Mouse (Mus musculus): ENCODE results near the gene C2cd4d.

The C2cd4d gene

DNA sequence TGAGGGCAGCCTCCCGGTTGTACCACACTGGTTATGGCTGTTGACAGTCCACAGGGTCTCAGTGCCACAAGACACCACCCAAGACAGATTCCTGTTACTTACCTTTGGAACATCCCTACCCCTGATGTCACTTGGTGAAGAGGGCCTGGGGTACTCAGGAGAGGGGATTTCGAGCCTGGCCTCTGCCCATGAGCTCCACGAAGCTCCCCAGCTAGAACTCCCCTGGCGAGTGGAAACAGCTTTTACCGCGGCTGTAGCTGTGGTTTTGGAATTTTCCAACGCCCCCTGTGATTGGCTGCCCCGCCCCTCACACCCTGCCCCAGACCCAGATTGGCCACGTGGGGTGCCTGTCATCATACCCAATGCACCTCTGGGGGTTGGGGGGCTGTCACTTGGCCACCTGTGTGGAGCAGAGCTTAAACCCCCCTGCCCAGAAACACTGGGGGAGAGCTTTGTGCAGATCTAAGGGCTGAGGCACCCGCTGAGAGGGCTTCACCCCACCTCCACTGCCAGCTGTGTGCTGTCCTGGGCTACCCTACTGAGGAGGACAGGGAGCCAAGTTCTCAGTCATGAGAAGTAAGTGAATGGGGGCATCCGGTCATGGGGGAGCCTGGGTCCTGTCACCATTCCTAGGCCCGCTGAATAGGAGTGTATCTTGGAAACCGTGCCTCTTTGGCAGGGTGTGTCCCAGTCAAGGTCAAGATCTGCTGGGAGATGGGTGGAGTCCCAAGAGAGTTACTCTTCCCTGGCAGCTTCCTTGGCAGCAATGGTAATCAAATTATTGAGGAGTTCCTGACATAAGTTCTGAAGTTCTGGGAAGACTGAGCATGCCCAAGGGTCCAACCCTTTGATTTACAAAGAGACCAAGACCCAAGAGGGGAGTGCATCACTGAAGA, 15.0 kb downstream of the C2cd4d start:
- no peak for DNase-seq (ENCODE audit: low spot score in 2 of 2)

DNA sequence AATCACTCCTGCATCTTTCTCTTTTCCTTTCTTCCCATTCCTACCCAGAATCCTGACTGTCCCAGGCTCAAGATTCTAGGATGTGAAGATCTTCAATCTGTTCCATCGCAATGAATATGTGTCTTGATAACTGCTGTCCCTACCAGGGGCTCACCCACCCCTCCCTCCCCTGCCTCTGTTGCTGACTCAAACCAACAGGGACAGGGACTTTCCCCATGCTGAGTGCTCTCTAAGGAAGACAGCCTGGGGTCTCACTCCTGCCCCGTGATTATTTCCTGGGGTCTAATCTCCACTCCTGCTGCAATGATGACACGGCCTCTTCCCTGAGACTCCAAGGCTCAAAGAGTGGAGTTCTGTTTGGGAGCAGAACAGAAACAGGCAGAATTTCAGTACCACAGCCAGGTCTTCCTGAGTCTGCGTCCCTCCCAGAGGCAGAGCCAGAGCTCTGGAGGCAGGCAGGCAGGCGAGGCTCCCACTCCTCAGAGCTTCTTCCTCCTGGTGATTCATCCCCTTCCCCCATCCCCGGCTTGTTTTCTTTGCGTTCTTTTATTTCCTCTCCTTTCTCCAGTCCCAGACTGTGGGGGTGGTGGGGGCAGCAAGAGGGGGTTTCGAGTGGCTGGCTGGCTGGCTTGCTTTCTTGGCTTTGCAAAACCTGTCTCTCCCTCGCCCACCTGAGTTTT, 17.7 kb downstream of the C2cd4d start:
- no peak for DNase-seq (ENCODE audit: low spot score in 2 of 2)

DNA sequence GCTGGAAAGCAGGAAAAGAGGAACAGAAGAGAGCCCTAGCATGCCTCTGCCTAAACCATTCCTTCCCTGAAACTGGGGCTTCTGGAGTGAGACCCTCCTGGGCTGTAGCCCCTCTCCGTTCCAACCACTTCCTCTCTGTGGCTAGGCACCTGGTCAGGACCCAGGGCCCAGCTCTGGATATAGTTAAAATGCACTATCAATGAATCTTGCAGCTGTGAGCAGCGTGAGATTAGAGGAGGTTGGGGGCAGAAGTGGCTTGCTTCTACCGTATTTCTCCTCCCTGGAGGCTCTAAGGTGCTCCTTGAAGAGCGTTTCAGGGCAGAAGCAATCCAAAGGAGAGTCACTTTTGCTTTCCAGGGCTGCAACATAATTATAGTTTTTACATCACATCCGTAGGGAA, 20.1 kb downstream of the C2cd4d start:
- DNase-seq (ENCODE audit: low spot score in 2 of 2): no peak

DNA sequence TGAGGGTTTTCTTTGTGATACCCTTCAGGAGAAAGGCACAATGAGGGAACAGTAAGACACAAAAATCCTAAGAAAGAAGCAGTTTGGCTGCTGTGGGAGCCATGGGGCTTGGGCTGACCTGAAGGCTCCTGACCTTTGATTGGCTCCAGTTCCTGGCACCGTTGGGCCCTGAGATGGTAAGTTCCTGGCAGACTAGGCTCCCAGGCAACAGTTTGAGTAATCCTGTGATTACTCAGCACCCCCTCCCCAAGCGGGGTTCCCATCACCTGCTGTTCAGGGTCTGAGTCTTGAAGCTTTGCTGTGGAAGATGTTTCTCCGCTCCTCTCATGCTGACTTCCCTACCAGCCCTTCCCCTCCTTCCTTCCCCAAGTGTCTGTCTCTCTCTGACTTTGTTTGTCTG, 21.2 kb downstream of the C2cd4d start:
- DNase-seq (ENCODE audit: low spot score in 2 of 2): no peak

DNA sequence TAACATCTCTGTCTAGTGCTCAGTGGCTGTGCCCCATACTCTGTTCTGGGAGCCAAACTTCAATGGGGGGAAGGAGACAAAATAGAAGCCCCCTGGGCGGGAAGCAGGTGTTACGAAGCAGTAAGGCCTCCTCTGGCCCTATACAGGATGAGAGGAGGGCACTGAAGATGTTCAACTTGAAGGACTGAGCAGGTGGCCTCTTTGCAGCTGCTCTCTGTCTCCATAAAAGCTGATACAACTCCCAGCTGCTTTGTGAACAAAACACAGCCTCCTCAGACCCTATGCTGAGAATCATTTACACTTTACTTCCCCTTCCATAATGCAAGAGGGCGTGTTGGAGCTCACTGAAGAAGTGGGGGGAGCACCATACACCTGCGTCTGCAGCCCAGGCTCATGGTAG, 24.4 kb downstream of the C2cd4d start:
- DNase-seq (ENCODE audit: low spot score in 2 of 2): no peak

DNA sequence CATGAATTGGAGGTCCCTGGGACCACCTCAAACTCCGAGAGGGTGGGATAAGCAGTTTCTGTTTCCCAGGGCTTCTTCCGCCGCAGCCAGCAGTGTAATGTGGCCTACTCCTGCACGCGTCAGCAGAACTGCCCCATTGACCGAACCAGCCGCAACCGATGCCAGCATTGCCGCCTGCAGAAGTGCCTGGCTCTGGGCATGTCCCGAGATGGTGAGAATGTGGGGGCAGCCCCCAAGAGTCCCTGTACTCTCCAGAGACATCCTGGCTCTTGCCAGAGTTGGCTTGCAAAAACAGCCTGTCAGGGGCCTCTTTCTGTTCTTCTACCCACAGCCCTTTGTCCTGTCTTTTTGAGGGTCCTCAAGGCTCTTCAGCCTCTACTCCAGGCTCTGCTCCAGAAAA, 25.2 kb downstream of the C2cd4d start:
- DNase-seq (ENCODE audit: low spot score in 2 of 2): no peak

DNA sequence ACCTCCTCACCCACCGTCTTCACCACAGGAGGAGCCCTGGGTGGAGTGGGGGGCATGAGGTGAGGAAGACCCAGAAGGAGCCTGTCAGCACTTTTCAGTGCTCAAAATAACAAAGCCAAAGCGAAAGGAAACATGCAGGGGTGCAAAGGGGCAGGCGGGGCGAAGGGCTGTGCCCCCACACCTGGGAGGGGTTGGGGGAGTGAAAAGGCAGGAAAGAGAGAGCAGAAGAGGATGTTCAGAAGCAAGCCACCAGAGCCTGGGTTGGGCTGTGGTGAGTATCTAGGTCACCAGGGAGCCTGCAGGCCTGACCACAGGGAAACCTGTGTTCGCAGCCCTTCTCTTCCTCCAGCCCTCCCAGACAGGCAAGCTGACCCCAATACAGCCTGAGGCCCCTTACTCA, 25.8 kb downstream of the C2cd4d start:
- DNase-seq (ENCODE audit: low spot score in 2 of 2): no peak

DNA sequence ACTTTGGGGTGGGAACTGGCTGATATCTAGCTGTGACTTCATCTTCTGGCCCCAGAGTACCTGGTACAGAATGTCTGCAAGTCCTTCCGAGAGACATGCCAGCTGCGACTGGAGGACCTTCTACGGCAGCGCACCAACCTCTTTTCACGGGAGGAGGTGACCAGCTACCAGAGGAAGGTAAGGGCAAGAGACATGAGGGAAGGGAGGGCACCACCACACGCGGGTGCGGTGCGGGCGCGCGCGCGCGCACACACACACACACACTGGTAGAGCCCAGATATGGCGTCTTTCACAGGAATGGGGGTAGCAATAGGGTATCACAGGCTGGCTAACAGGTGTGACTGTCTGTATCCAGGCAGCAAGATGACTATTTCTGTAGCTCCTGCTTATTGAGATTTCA, 27.2 kb downstream of the C2cd4d start:
- DNase-seq (ENCODE audit: low spot score in 2 of 2): no peak

DNA sequence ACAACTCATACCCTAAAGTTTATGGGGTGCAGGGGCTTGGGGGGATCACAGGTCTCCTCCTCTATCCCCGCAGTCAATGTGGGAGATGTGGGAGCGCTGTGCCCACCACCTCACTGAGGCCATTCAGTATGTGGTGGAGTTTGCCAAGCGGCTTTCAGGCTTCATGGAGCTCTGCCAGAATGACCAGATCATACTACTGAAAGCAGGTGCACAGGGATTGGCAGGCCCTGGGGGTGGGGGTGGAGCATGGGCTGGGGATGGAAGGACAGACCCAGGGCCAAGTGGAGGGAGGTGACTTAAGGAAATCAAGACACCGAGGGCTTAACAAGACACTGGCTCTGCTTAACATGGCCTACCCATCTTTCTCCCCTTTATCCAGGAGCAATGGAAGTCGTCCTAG, 28.8 kb downstream of the C2cd4d start:
- DNase-seq (ENCODE audit: low spot score in 2 of 2): no peak

DNA sequence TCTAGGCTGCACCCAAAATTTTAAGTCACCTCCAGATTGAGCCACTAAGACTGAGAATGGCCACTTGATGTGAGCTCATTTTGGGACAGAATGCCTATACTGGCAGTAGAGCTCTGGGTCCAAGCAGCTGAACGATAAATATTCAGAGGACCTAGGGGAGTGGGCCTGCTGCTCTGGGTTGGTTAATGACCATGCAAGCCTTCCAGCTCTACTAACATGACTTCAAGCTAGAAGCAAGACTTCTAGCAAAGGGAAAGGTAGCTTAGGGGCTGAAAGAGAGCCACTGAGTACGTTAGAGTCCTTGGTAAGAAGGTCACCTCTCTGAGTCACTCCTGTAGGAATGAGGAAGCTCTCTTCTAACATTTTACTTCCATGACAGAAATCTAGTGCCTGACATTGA, 29.9 kb downstream of the C2cd4d start:
- DNase-seq (ENCODE audit: low spot score in 2 of 2): no peak

DNA sequence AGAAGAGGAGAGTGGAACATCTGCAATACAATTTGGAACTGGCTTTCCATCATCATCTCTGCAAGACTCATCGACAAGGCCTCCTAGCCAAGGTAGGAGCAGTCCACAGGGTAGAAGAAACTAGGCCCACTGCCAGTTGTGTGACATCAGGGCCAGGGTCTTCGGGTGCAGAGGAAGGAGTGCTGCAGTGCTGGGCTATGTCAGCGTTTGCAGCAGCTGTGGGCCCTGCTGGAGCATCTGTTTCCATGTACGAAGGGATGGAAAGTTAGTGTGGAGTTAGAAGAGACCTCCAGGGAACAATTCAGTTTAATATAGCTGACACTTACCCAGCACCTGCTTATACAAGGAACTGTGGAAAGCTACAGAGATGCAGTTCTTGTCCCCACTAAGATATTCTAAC, 30.8 kb downstream of the C2cd4d start:
- no peak for DNase-seq (ENCODE audit: low spot score in 2 of 2)

DNA sequence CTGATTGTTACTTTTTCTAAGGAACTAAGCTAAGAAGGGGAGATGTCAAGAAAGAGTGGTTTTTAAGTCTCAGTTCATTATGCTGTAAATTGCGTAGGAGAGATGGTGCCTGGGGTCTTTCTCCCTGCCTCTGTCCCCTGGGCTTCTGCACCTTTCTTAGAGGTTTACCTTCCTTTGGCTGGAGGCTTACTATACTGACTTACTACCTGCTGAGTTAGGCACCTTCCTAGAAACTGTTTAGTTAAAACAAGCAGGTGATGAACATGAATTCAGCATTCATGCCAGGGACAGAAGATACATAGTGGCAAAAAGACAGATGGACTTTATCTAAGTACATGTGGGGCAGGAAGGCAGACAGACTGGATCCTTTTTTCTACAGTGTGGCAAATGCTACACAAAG, 34.1 kb downstream of the C2cd4d start:
- no peak for DNase-seq (ENCODE audit: low spot score in 2 of 2)

DNA sequence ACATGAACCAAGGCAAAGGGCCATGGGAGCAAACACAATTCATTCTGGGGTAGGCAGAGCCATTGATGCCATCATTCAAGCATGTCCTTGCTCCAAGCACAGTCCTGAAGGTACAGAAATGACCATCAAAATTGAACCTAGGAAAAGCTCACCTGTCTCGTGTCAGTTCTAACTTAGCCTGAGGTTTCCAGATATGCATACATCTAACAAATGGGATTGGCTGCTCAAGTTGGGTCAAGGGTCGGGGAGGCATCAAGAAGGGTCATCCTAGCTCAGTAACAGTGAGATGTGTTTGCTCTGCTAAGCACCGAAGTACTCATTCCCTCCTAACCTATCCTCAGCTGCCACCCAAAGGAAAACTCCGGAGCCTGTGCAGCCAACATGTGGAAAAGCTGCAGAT, 34.6 kb downstream of the C2cd4d start:
- DNase-seq (ENCODE audit: low spot score in 2 of 2): no peak

DNA sequence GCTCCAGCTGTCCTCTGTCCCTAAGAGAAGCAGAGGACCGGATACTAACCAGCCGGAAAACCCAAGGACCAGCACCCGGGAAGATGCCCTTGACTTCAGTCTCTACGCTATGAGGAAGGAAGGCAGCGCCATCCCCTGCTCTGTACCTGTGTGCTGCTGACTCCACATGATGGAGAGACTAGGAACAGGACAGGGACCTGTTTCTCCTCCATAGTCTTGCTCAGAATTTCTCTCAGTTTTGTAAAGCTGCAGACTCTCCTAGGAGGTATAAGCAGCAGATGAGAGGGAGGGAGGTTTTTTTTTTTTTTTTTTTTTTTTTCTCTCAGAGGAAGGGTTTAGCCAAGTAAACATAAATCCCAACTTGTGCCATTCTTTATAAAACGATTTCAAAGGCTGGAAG, 36.0 kb downstream of the C2cd4d start, which contains the start of gene Lingo4:
Gene Lingo4, plus strand, starts transcription at position 301 of the 400 bp plus-strand sequence.
- no peak for DNase-seq (ENCODE audit: low spot score in 2 of 2)

DNA sequence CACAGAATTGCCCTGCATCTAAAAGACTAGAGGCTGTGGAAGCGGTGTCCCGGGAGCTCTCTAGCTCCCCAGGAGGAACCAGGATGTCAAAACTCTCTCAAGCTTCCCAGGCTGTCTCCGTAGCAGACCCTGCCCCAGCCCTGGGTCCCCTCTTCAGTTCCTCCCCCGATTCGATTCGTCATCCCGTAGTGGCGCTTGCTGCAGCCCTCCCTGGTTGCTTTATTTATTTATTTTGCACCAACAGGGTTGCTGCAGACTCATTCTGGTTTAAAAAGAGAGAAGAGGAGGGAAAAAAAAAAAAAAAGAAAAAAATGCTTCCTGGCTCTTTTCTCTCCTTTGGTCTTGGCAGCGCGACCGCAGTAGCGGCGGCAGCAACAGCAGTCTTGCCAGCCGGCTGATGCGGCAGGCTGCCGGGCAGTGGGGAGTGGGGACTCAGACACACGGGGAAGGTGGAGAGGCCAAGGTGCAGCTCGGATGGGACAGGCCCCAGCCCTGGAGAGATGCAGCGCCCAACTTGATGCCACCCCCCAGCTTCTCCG, 36.8 kb downstream of the C2cd4d start:
- DNase-seq (ENCODE audit: low spot score in 2 of 2): no peak

DNA sequence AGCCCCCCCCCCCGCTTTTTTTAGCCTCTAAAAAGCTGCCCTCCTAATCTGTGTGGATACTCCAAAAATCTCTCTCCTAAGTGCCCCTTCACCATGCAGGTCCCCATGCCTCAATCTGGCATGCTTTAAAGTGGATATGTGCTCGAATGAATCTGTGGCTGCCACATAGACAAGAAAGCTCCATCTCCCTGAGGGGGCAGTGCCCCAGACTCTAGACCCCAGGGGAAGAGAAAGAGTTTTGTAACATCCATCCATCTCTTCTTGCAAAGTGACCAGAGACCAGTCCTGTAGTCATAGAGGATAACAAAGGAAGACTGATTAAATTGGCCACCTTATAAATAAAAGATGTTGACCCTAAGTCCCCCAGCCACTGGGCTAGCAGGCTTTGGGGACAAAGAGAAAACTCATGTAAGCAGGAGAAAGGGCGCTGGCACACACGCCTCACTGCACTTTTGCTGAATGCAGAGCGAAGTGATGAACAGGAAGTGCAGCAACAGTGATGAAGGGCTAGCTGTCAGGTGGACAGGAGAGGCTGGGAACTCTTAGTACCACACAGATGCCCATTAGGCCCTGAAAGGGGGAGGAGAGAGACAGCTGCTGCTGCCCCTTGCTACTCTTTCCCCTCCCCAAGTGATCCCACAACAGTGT, 37.5 kb downstream of the C2cd4d start:
- no peak for DNase-seq (ENCODE audit: low spot score in 2 of 2)

DNA sequence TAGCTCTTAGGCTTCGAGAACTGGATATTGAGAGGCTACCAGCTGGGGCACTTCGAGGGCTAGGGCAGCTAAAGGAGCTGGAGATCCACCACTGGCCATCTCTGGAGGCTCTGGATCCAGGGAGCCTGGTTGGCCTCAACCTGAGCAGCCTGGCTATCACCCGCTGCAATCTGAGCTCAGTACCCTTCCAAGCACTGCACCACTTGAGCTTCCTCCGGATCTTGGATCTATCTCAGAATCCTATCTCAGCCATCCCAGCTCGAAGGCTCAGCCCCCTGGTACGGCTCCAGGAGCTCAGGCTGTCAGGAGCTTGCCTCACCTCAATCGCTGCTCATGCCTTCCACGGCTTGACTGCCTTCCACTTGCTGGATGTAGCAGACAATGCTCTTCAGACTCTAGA, 40.2 kb downstream of the C2cd4d start:
- DNase-seq (ENCODE audit: low spot score in 2 of 2): no peak

DNA sequence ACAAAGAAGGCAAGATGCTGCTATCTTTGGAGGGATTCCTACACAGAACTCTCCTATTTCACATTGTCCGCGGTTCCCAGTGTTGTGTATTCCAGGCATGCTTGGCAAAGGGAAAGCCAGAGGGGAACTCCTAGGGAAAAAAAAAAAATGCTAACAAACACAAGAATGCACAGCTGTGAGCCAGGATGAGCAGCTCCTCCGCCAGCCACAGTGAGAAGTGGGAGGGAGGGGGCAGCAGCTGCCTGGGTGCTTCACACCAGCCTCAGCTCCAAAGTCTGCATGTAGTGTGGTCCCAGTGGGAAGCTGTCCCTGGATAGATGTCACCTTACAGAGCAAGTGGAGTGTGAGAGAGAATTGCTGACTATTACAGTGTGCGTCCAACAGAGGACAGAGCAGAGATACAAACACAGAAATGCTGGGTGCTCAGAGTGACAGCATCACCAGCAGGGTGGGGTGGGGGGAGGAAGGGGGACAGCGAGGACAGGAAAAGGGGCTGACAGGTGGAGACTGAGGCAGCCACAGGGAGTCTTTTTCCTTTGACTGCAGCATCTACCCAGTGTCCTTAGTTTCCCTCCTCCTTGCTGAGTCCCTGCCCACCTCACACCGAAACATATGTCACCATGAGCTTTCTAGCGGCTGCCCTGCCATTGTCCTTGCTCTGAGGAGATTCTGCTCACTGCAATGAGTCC, 42.3 kb downstream of the C2cd4d start:
- no peak for DNase-seq (ENCODE audit: low spot score in 2 of 2)

DNA sequence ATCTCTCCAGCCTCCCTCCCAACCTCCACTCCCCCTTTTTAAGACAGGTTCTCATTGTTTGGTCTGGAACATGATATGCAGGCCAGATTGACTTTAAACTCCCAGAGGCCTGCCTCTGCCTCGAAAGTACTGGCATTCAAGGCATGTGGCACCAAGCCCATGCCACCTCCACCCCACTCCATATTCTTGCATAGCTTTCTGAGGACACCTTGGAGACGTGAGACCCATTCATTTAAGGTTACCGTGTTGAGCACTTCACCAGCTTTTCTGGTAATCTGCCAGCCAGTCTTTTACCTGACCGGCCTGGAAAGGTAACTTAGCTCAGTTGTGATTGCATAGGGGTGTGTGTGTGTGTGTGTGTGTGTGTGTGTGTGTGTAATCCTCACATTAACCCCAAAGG, 43.3 kb downstream of the C2cd4d start:
- DNase-seq (ENCODE audit: low spot score in 2 of 2): no peak

DNA sequence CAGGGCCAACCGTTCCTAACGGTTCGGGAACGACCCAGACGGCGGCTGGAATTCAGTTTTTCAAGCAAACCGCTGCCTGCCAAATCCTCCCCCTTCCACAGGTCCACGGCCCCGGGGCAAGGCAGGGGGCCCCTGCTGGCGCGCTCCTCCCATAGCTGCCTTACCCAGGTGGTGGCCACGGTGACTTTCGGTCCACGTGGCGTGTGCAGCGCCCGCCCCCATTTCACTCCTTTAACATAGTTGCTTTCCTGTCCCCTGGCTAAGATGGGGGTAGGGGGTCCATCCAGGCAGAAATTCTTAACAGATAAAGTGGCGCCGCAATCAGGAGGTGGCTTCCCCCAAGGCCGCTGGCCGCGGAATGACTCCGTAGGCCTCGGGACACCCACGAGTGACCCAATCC, 50.3 kb downstream of the C2cd4d start:
- no peak for DNase-seq (ENCODE audit: low spot score in 2 of 2)

DNA sequence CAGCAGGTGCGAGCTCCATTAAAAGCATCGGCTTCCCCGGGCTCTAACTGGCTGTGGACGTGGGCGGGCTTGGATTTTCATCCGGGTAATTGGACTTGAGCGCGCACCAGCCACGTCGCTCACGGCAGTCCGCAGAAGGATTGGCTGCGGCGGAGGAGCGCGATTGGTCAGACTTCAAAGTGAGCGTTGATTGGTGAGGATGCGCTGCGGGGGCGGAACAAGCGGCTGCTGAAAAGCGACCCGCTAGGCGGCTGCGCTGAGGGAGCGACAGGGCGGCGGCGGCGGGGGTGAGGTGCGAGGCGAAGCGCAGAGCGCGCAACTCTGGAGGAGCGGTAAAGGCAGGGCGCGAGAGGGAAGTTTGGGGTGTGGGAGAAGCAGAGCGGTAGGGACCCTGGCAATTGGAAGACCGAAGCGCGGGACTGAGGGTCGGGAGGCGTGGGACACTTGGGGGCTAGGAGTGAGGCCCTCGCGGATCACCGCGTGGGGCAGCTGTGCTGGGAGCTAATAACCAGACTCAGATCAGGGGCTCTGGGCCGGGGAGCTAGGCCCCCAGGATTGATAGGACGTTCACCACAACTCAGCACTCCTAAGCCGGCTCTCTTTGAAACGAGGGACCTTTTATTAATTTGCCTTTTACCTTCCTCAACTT, 50.9 kb downstream of the C2cd4d start, which contains the start of gene Tdrkh:
Gene Tdrkh, plus strand, starts transcription at position 243 of the 649 bp plus-strand sequence.
- DNase-seq (ENCODE audit: low spot score in 2 of 2): peak; percentile 92 to 94
